ENCODE assay signal across 8 mouse cellular contexts in genomic region chr17:25867836-25868600, GRCm38 (mm10). TPM values are rescaled to one million over a fixed set of nuclear protein-coding genes. Genes with fewer than 3 reads are reported as not detected.
DNase-seq lines count a peak whose midpoint lies in the region; ATAC-seq and TF ChIP-seq lines count a peak whose summit lies in the region.

No protein-coding gene starts in this region.

- no peak for DNase-seq in left cerebral cortex, adult 2 months (ENCODE audit: extremely low spot score in 1 of 2, low spot score in 2 of 2)
- DNase-seq in left cerebral cortex, adult 11 months (ENCODE audit: low spot score), result no peak
- peak; percentile 49 to 60 for DNase-seq in gastrocnemius, postnatal 36 days
- peak; percentile 57 to 59 for DNase-seq in lung, adult 18-20 months
- DNase-seq in frontal cortex, postnatal 36 days (ENCODE audit: low spot score in 2 of 2), result no peak

- intact Hi-C loops in left cerebral cortex, adult 2 months (cut with DNase I), result no loop called here
- intact Hi-C loops in gastrocnemius, postnatal 36 days (cut with DNase I), result no loop called here

- no peaks in the 10 kb centered on the region for H3K27me3 ChIP-seq in intestine, postnatal 0 days (replicated peaks; ENCODE audit: control insufficient read depth, insufficient read depth, low read length)
- H3K27me3 ChIP-seq in neural tube, embryonic 14.5 days (ENCODE audit: control insufficient read depth, insufficient read depth, low read length), result no peaks in the 10 kb centered on the region

- H3K36me3 ChIP-seq in intestine, postnatal 0 days (ENCODE audit: control insufficient read depth, insufficient read depth), result no peaks in the 10 kb centered on the region
- H3K36me3 ChIP-seq in neural tube, embryonic 14.5 days (ENCODE audit: control insufficient read depth, insufficient read depth, low read length), result no peaks in the 10 kb centered on the region

- H3K27ac ChIP-seq in left cerebral cortex, adult 2 months, result peak overlapping the region; percentile 88
- H3K27ac ChIP-seq in intestine, postnatal 0 days (ENCODE audit: low read depth, low read length), result peak overlapping the region; percentile 81
- H3K27ac ChIP-seq in neural tube, embryonic 14.5 days (ENCODE audit: low read depth, low read length), result no peak overlapping the region

- WGBS in intestine, postnatal 0 days, result 1% methylated on average over 40 of the region's 42 CpGs
- WGBS in neural tube, embryonic 14.5 days, result 2% methylated on average over 42 of the region's 42 CpGs

- peak overlapping the region; percentile 66 for H3K9ac ChIP-seq in intestine, postnatal 0 days (ENCODE audit: low read depth, low read length)
- H3K9ac ChIP-seq in neural tube, embryonic 14.5 days (replicated peaks; ENCODE audit: low read depth, low read length), result peak overlapping the region; percentile 61

- TF ChIP-seq CTCF in left cerebral cortex, adult 2 months (IDR thresholded peaks at IDR 0.05), result no peak
- no peak for TF ChIP-seq CTCF in intestine, postnatal 0 days (IDR thresholded peaks at IDR 0.05; ENCODE audit: low read depth)

- H3K4me1 ChIP-seq in intestine, postnatal 0 days (replicated peaks; ENCODE audit: control insufficient read depth, insufficient read depth, low read length), result 0 out of 2 replicates have a peak, but pooled peaks cover 4% of the 10 kb centered on the region
- peaks cover 6% of the 10 kb centered on the region for H3K4me1 ChIP-seq in neural tube, embryonic 14.5 days (ENCODE audit: control insufficient read depth, insufficient read depth, low read length)

- no peaks in the 10 kb centered on the region for H3K9me3 ChIP-seq in intestine, postnatal 0 days (ENCODE audit: control insufficient read depth)
- no peaks in the 10 kb centered on the region for H3K9me3 ChIP-seq in neural tube, embryonic 14.5 days (ENCODE audit: control insufficient read depth, low read length)

- H3K4me3 ChIP-seq in left cerebral cortex, adult 2 months, result peak overlapping the region; percentile 91
- H3K4me3 ChIP-seq in intestine, postnatal 0 days (ENCODE audit: low read depth, low read length), result peak overlapping the region; percentile 70
- H3K4me3 ChIP-seq in neural tube, embryonic 14.5 days (ENCODE audit: low read depth, low read length), result peak overlapping the region; percentile 68

- peak; percentile 46 for ATAC-seq in common myeloid progenitor, adult 5-6 weeks (replicated peaks; ENCODE audit: low read depth, poor library complexity, severe bottlenecking)
- ATAC-seq in intestine, postnatal 0 days, result peak; percentile 32
- peak; percentile 53 for ATAC-seq in neural tube, embryonic 14.5 days (ENCODE audit: low read depth)

- H3K4me2 ChIP-seq in intestine, postnatal 0 days (replicated peaks; ENCODE audit: low read depth), result peak overlapping the region; percentile 97
- H3K4me2 ChIP-seq in neural tube, embryonic 14.5 days (ENCODE audit: low read depth, low read length), result peak overlapping the region; percentile 74

RNA-seq across cellular contexts. Expression of gene Mcrip2, which starts 0.5 kb away (rescaled TPM):
- total RNA-seq in left cerebral cortex, adult 2 months (2021), result 10 to 100 TPM; 17.8 to 25.7 TPM
- 22.3 and 24.0 TPM in 2 replicates for total RNA-seq in common myeloid progenitor, adult 5-6 weeks (2017)
- 100 to 1,000 TPM in 1 of 2 experiments, 10 to 100 TPM in 1; 87.2 to 102 TPM for total RNA-seq in gastrocnemius, postnatal 36 days (2021)
- polyA plus RNA-seq in intestine, postnatal 0 days (2015; fragmentation: Nextera tagmentation; extraction: Ambion mirVana), result 51.0 and 55.9 TPM in 2 replicates
- 15.7 and 22.4 TPM in 2 replicates for polyA plus RNA-seq in neural tube, embryonic 14.5 days (2014; fragmentation: Nextera tagmentation; extraction: Ambion mirVana)

RNA-seq across cellular contexts. Expression of gene Wdr90, which starts 6.7 kb away (rescaled TPM):
- total RNA-seq in left cerebral cortex, adult 2 months (2021), result 10 to 100 TPM; 34.9 to 36.8 TPM
- 18.6 and 23.8 TPM in 2 replicates for total RNA-seq in common myeloid progenitor, adult 5-6 weeks (2017)
- total RNA-seq in gastrocnemius, postnatal 36 days (2021), result 1 to 10 TPM in 1 of 2 experiments, under 1 TPM in 1; 0.39 to 1.6 TPM
- 2.5 and 2.9 TPM in 2 replicates for polyA plus RNA-seq in intestine, postnatal 0 days (2015; fragmentation: Nextera tagmentation; extraction: Ambion mirVana)
- polyA plus RNA-seq in neural tube, embryonic 14.5 days (2014; fragmentation: Nextera tagmentation; extraction: Ambion mirVana), result 10.5 and 12.1 TPM in 2 replicates

RNA-seq across cellular contexts. Expression of gene Mettl26, which starts 6.9 kb away (rescaled TPM):
- total RNA-seq in left cerebral cortex, adult 2 months (2021), result 10 to 100 TPM; 37.8 to 38.1 TPM
- total RNA-seq in common myeloid progenitor, adult 5-6 weeks (2017), result 13.9 and 15.9 TPM in 2 replicates
- total RNA-seq in gastrocnemius, postnatal 36 days (2021), result 10 to 100 TPM; 28.9 to 32.2 TPM
- polyA plus RNA-seq in intestine, postnatal 0 days (2015; fragmentation: Nextera tagmentation; extraction: Ambion mirVana), result 46.6 and 51.7 TPM in 2 replicates
- polyA plus RNA-seq in neural tube, embryonic 14.5 days (2014; fragmentation: Nextera tagmentation; extraction: Ambion mirVana), result 65.3 and 73.9 TPM in 2 replicates

RNA-seq across cellular contexts. Expression of gene Wfikkn1, which starts 12.6 kb away (rescaled TPM):
- total RNA-seq in left cerebral cortex, adult 2 months (2021), result 1 to 10 TPM; 1.7 TPM
- total RNA-seq in common myeloid progenitor, adult 5-6 weeks (2017), result 0.78 and 1.0 TPM in 2 replicates
- under 1 TPM; 0.59 to 0.69 TPM for total RNA-seq in gastrocnemius, postnatal 36 days (2021)
- polyA plus RNA-seq in intestine, postnatal 0 days (2015; fragmentation: Nextera tagmentation; extraction: Ambion mirVana), result 0.14 and 0.27 TPM in 2 replicates
- 0.30 and 0.67 TPM in 2 replicates for polyA plus RNA-seq in neural tube, embryonic 14.5 days (2014; fragmentation: Nextera tagmentation; extraction: Ambion mirVana)

RNA-seq across cellular contexts. Expression of gene Rhot2, which starts 23.4 kb away (rescaled TPM):
- total RNA-seq in left cerebral cortex, adult 2 months (2021), result 100 to 1,000 TPM; 103 to 105 TPM
- 23.7 and 29.7 TPM in 2 replicates for total RNA-seq in common myeloid progenitor, adult 5-6 weeks (2017)
- 10 to 100 TPM; 63.4 to 68.4 TPM for total RNA-seq in gastrocnemius, postnatal 36 days (2021)
- 18.1 and 20.4 TPM in 2 replicates for polyA plus RNA-seq in intestine, postnatal 0 days (2015; fragmentation: Nextera tagmentation; extraction: Ambion mirVana)
- polyA plus RNA-seq in neural tube, embryonic 14.5 days (2014; fragmentation: Nextera tagmentation; extraction: Ambion mirVana), result 6.6 and 10.4 TPM in 2 replicates

Comparison
In these comparisons a context has a peak if more than half of its experiments do, and no peak if none do; other contexts are left out.
1. DNase-seq: peak in gastrocnemius, postnatal 36 days (2 of 2) and lung, adult 18-20 months (2 of 2); none in left cerebral cortex, adult 2 months (0 of 2), left cerebral cortex, adult 11 months (single experiment) and frontal cortex, postnatal 36 days (0 of 2).
2. Peak in every context shown above with its lines, with median percentiles within 50 percentile points of each other: H3K4me3 ChIP-seq and ATAC-seq.